Mouse (Mus musculus) cerebellum, adult 2 months (tissue): Measurements from ENCODE around the gene Gm6588.

ENCODE experiments used
- CTCF ChIP-seq: fragments of 200-500 bp; IDR thresholded peaks from 2 replicates; pipeline ENCODE4 v1.5.1; 2011; ENCODE audit warnings: low read depth, mild to moderate bottlenecking, control low read depth, low read length, moderate library complexity, borderline replicate concordance; ENCODE audit not compliant: insufficient read depth
- POLR2A ChIP-seq: fragments of 200-500 bp; IDR thresholded peaks from 2 replicates; pipeline ENCODE4 v1.6.1; 2011; ENCODE audit warnings: low read length, control low read depth, borderline replicate concordance; ENCODE audit not compliant: insufficient read depth

GRCm38 (mm10) chr5:112419535-112419934 is 29.7 kb upstream of the Gm6588 start:
- no peak for TF ChIP-seq CTCF
- TF ChIP-seq POLR2A: no peak
